Mouse (Mus musculus) kidney, embryonic 14.5 days (tissue): ENCODE data around the gene Usp39. TPM values are rescaled to one million over a fixed set of nuclear protein-coding genes. Genes with fewer than 3 reads are reported as not detected.

ENCODE experiments used
- ATAC-seq: fragments of 200-750 bp; cut with Nextera tagmentation; 2 replicates; pipeline ENCODE4 v1.8.0; 2017; ENCODE audit warnings: moderate number of reproducible peaks, mild to moderate bottlenecking, moderate TSS enrichment, moderate library complexity; ENCODE audit not compliant: low FRiP score, low TSS enrichment
- H3K27ac ChIP-seq: fragments of 300-500 bp; sonication (generic); 2 replicates; pipeline ENCODE4 v1.5.1; 2014; ENCODE audit warnings: low read depth, mild to moderate bottlenecking, low read length, moderate library complexity, mixed read lengths
- H3K27me3 ChIP-seq: fragments of 300-500 bp; sonication (generic); 2 replicates; pipeline ENCODE4 v1.6.1; 2014; ENCODE audit warnings: mild to moderate bottlenecking, low read length; ENCODE audit not compliant: control insufficient read depth, insufficient read depth
- H3K36me3 ChIP-seq: fragments of 300-500 bp; sonication (generic); 2 replicates; pipeline ENCODE4 v1.6.1; 2014; ENCODE audit warnings: low read length, mixed read lengths; ENCODE audit not compliant: control insufficient read depth, insufficient read depth
- H3K4me1 ChIP-seq: fragments of 300-500 bp; sonication (generic); 2 replicates; pipeline ENCODE4 v1.6.1; 2014; ENCODE audit warnings: low read length, mixed read lengths; ENCODE audit not compliant: control insufficient read depth, insufficient read depth
- H3K4me2 ChIP-seq: fragments of 300-500 bp; sonication (generic); replicated peaks from 2 replicates; pipeline ENCODE4 v1.6.1; 2014; ENCODE audit warnings: low read depth, mild to moderate bottlenecking, low read length
- H3K4me3 ChIP-seq: fragments of 300-500 bp; sonication (generic); 2 replicates; pipeline ENCODE4 v1.5.1; 2014; ENCODE audit warnings: mild to moderate bottlenecking, low read length
- H3K9ac ChIP-seq: fragments of 300-500 bp; sonication (generic); 2 replicates; pipeline ENCODE4 v1.6.1; 2014; ENCODE audit warnings: low read depth, mild to moderate bottlenecking, low read length, moderate library complexity
- H3K9me3 ChIP-seq: fragments of 300-500 bp; sonication (generic); 2 replicates; pipeline ENCODE4 v1.6.1; 2016; ENCODE audit warnings: low read length; ENCODE audit not compliant: control insufficient read depth
- WGBS: fragments of 180-500 bp; shearing (Covaris S2); extraction: QIAGEN DNeasy Blood & Tissue Kit; methylation state at CpG from one replicate; pipeline ENCODE4 v1.1.7; 2014; 5-methylcytosine and 5-hydroxymethylcytosine counted together
- polyA plus RNA-seq: library from polyadenylated mRNA; unstranded; fragments of >200 nt; fragmentation: Nextera tagmentation; extraction: Ambion mirVana; gene quantifications from 2 replicates; pipeline ENCODE4 v1.2.1, GENCODE M21; 2014

The Usp39 gene
- polyA plus RNA-seq, 1 experiment from 2014 or later: 69.1 TPM

DNA sequence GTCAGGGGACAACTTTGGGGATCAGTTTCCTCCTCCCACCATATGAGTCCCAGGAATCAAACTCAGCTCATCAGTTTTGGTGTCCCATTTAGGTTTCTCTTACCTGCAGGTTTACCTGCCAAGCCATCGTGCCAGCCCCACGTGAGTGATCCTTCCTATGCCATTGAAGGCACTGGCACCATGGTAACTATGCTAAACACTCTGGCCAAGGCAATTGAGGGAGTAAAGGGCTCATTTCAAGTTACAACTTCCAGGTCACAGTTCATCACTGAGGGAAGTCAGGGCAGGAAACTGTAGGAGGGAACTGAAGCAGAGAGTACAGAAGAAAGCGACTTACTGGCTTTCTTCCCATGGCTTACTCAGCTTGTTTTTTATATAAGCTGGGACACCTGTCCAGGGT is 21.3 kb upstream of the Usp39 start:
- Histone ChIP-seq H3K36me3 (no peaks in the 10 kb centered on the region), H3K4me2 (no peak overlapping the region), H3K27ac (no peak overlapping the region), H3K4me3 (no peak overlapping the region), H3K9ac (no peak overlapping the region), H3K4me1 (peaks cover 9% of the 10 kb centered on the region), H3K9me3 (no peaks in the 10 kb centered on the region), H3K27me3 (no peaks in the 10 kb centered on the region)
- 58% methylated on average over 3 of the region's 3 CpGs for WGBS
- no peak for ATAC-seq

GRCm38 (mm10) chr6:72364985-72365384 is 20.0 kb upstream of the Usp39 start:
- peaks cover 20% of the 10 kb centered on the region for H3K4me1 ChIP-seq
- no peak overlapping the region for H3K27ac ChIP-seq
- peaks cover 8% of the 10 kb centered on the region; the same call in 1 of the 2 replicates for H3K36me3 ChIP-seq
- H3K4me2 ChIP-seq: no peak overlapping the region
- no peak for ATAC-seq
- H3K9ac ChIP-seq: no peak overlapping the region
- no peak overlapping the region for H3K4me3 ChIP-seq
- no peaks in the 10 kb centered on the region for H3K9me3 ChIP-seq
- no peaks in the 10 kb centered on the region for H3K27me3 ChIP-seq
- WGBS: 70% methylated on average over 6 of the region's 6 CpGs

GRCm38 (mm10) chr6:72364009-72364408 is 19.0 kb upstream of the Usp39 start:
- H3K9ac ChIP-seq: no peak overlapping the region
- 47% methylated on average over 7 of the region's 7 CpGs for WGBS
- H3K4me2 ChIP-seq: no peak overlapping the region
- no peak for ATAC-seq
- peaks cover 17% of the 10 kb centered on the region for H3K36me3 ChIP-seq
- H3K27me3 ChIP-seq: no peaks in the 10 kb centered on the region
- no peaks in the 10 kb centered on the region for H3K9me3 ChIP-seq
- peaks cover 20% of the 10 kb centered on the region for H3K4me1 ChIP-seq
- no peak overlapping the region for H3K27ac ChIP-seq
- no peak overlapping the region for H3K4me3 ChIP-seq

- H3K9ac ChIP-seq: peak overlapping the region; percentile 82
- H3K27ac ChIP-seq: peak overlapping the region; percentile 83
- peak; percentile 98 for ATAC-seq
These were observed 17.4 kb upstream of the Usp39 start for GRCm38 (mm10) chr6:72362132-72363028.

DNA sequence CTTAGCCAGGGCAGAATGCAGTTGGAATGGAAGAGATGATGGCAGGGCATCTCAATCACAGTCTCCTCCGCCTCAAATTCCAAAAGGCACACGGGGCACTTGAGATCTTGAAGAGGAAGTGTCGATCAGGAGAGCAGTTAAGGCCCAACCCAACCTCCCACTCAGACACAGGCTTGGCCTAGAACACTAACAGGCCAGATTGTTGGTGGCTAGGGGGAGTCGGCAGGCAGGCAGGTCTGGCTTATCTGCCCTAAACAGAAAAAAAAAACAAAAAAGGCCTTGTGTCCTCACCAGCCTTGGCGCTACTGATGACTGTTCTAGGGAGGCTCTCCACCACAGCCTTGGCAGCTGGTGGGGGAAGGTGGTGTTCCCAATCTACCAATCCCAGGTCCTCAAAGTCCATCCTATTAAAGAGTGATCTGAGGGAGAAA is 16.2 kb upstream of the Usp39 start:
- H3K4me3 ChIP-seq: peak overlapping the region; percentile 79
- no peaks in the 10 kb centered on the region for H3K27me3 ChIP-seq
- H3K36me3 ChIP-seq: peaks cover 28% of the 10 kb centered on the region
- H3K27ac ChIP-seq: no peak overlapping the region
- peaks cover 20% of the 10 kb centered on the region for H3K4me1 ChIP-seq
- H3K4me2 ChIP-seq: peak overlapping the region; percentile 80
- ATAC-seq: no peak
- H3K9ac ChIP-seq: peak overlapping the region; percentile 82; the same call in 1 of the 2 replicates
- no peaks in the 10 kb centered on the region for H3K9me3 ChIP-seq
- 58% methylated on average over 5 of the region's 5 CpGs for WGBS

More at GRCm38 (mm10) chr6:72362132-72363028, 17.4 kb upstream of the Usp39 start:
- peak overlapping the region; percentile 80 for H3K4me2 ChIP-seq
- H3K4me3 ChIP-seq: peak overlapping the region; percentile 79
- peaks cover 25% of the 10 kb centered on the region for H3K36me3 ChIP-seq
- H3K27me3 ChIP-seq: no peaks in the 10 kb centered on the region
- no peaks in the 10 kb centered on the region for H3K9me3 ChIP-seq
- under 1% methylated on average over 42 of the region's 42 CpGs for WGBS
- peaks cover 20% of the 10 kb centered on the region for H3K4me1 ChIP-seq

GRCm38 (mm10) chr6:72360599-72360935 is 15.6 kb upstream of the Usp39 start:
- WGBS: 75% methylated on average over 7 of the region's 7 CpGs
- Histone ChIP-seq H3K27me3 (no peaks in the 10 kb centered on the region), H3K36me3 (peaks cover 28% of the 10 kb centered on the region), H3K9me3 (no peaks in the 10 kb centered on the region), H3K9ac (no peak overlapping the region), H3K4me1 (peaks cover 20% of the 10 kb centered on the region), H3K27ac (no peak overlapping the region), H3K4me3 (no peak overlapping the region), H3K4me2 (0 out of 2 replicates have a peak overlapping the region, but pooled peaks have one; percentile 8)
- no peak for ATAC-seq

DNA sequence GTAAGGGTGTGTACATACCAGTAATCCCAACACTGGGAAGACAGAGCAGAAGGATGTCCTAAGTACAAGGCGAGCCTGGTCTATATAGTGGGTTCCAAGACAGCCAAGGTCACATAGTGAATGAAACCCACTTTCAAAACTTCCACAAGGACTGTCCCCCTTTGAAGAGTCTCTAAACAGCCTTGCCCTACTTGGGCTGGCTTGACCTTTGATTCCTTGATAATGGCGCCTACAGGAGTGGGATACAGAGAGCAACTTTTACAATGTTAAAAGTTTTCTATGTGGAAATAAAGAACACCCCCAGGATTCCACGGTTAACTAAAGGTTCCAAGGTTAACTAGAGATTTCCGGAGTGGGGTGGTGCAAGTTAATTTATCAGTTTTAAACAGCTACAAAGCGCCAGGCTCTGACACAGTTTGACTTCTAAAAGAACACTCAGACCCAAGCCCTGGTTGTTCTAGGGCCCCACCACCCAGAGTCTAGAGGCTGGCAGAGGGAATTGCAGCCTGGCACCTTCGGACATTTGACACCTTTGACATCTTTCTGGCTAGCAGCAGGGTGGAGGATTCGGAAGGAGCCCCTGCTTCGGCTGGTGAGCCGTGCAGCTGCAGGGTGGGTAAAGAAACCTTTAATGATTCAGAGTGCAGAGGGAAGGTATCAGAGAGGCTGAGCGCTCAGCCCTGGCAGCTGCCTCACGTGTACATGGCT is 15.1 kb upstream of the Usp39 start:
- no peak for ATAC-seq
- Histone ChIP-seq H3K9ac (no peak overlapping the region), H3K27me3 (no peaks in the 10 kb centered on the region), H3K4me3 (no peak overlapping the region), H3K36me3 (peaks cover 28% of the 10 kb centered on the region), H3K4me2 (no peak overlapping the region), H3K4me1 (peaks cover 20% of the 10 kb centered on the region), H3K27ac (no peak overlapping the region), H3K9me3 (no peaks in the 10 kb centered on the region)
- 72% methylated on average over 11 of the region's 11 CpGs for WGBS

- no peak for ATAC-seq
- no peaks in the 10 kb centered on the region for H3K9me3 ChIP-seq
- H3K4me3 ChIP-seq: no peak overlapping the region
- H3K36me3 ChIP-seq: peaks cover 28% of the 10 kb centered on the region
- 74% methylated on average over 2 of the region's 2 CpGs for WGBS
- H3K9ac ChIP-seq: no peak overlapping the region
- H3K4me1 ChIP-seq: peaks cover 20% of the 10 kb centered on the region
- no peaks in the 10 kb centered on the region for H3K27me3 ChIP-seq
- H3K4me2 ChIP-seq: no peak overlapping the region
- H3K27ac ChIP-seq: no peak overlapping the region
These were observed 14.4 kb upstream of the Usp39 start for GRCm38 (mm10) chr6:72359343-72359742.
